Mouse (Mus musculus): Measurements from ENCODE around the gene Smagp. TPM values are rescaled to one million over a fixed set of nuclear protein-coding genes. Genes with fewer than 3 reads are reported as not detected.
A peak's percentile ranks its signal among the peaks of the same experiment; 100 is the strongest.

Smagp gene
- 3.7 and 4.1 TPM in 2 replicates for polyA plus RNA-seq (2014; fragmentation: Nextera tagmentation; extraction: Ambion mirVana)

- H3K9ac ChIP-seq (ENCODE audit: low read length) = peak within 1 kb of the TSS; percentile 20; the same call in 1 of the 2 replicates
- H3K9me3 ChIP-seq (ENCODE audit: control insufficient read depth, low read length) = no peaks in the 10 kb centered on the region
- H3K27me3 ChIP-seq (ENCODE audit: control insufficient read depth, insufficient read depth, low read length) = peaks cover 44% of the 10 kb centered on the region
- DNase-seq (ENCODE audit: low spot score) (peak; percentile 60), ATAC-seq (replicated peaks; ENCODE audit: low FRiP score) (no peak)
- WGBS = under 1% methylated on average over 71 of the region's 77 CpGs
- peaks cover 10% of the 10 kb centered on the region; the same call in 1 of the 2 replicates for H3K4me1 ChIP-seq (replicated peaks; ENCODE audit: control insufficient read depth, insufficient read depth, low read length)
- peak within 1 kb of the TSS; percentile 42 for H3K4me3 ChIP-seq (ENCODE audit: low read depth, low read length)
- H3K27ac ChIP-seq (ENCODE audit: low read depth, low read length) = no peak within 1 kb of the TSS
- H3K36me3 ChIP-seq (ENCODE audit: control insufficient read depth, insufficient read depth, low read length) = no peaks in the 10 kb centered on the region
- peak within 1 kb of the TSS; percentile 71 for H3K4me2 ChIP-seq (ENCODE audit: low read depth, low read length, severe bottlenecking)
These were observed at the start of gene Smagp for GRCm38 (mm10) chr15:100636700-100637501. Gene Smagp (minus strand): TSS chr15:100636940.

GRCm38 (mm10) chr15:100686434-100686833 lies 49.7 kb upstream of the Smagp start:
- DNase-seq (ENCODE audit: low spot score) (no peak), ATAC-seq (replicated peaks; ENCODE audit: low FRiP score) (no peak)
- 82% methylated on average over 6 of the region's 6 CpGs for WGBS
- Histone ChIP-seq H3K27me3 (ENCODE audit: control insufficient read depth, insufficient read depth, low read length) (no peaks in the 10 kb centered on the region), H3K9ac (ENCODE audit: low read length) (no peak overlapping the region), H3K36me3 (ENCODE audit: control insufficient read depth, insufficient read depth, low read length) (no peaks in the 10 kb centered on the region), H3K4me2 (ENCODE audit: low read depth, low read length, severe bottlenecking) (no peak overlapping the region), H3K4me3 (ENCODE audit: low read depth, low read length) (no peak overlapping the region), H3K27ac (ENCODE audit: low read depth, low read length) (no peak overlapping the region), H3K4me1 (replicated peaks; ENCODE audit: control insufficient read depth, insufficient read depth, low read length) (no peaks in the 10 kb centered on the region), H3K9me3 (ENCODE audit: control insufficient read depth, low read length) (peaks cover 7% of the 10 kb centered on the region; the same call in 1 of the 2 replicates)

GRCm38 (mm10) chr15:100685849-100686248 lies 49.1 kb upstream of the Smagp start:
- DNase-seq (ENCODE audit: low spot score) = no peak
- 90% methylated on average over 8 of the region's 8 CpGs for WGBS
- no peak overlapping the region for H3K27ac ChIP-seq (ENCODE audit: low read depth, low read length)

GRCm38 (mm10) chr15:100685255-100685654 lies 48.5 kb upstream of the Smagp start:
- H3K9me3 ChIP-seq (ENCODE audit: control insufficient read depth, low read length) = peaks cover under 1% of the 10 kb centered on the region; the same call in 1 of the 2 replicates
- DNase-seq (ENCODE audit: low spot score) (no peak), ATAC-seq (replicated peaks; ENCODE audit: low FRiP score) (no peak)
- no peaks in the 10 kb centered on the region for H3K27me3 ChIP-seq (ENCODE audit: control insufficient read depth, insufficient read depth, low read length)
- H3K27ac ChIP-seq (ENCODE audit: low read depth, low read length) = no peak overlapping the region
- no peak overlapping the region for H3K4me3 ChIP-seq (ENCODE audit: low read depth, low read length)
- 21% methylated on average over 13 of the region's 13 CpGs for WGBS
- no peaks in the 10 kb centered on the region for H3K36me3 ChIP-seq (ENCODE audit: control insufficient read depth, insufficient read depth, low read length)
- no peak overlapping the region for H3K4me2 ChIP-seq (ENCODE audit: low read depth, low read length, severe bottlenecking)
- no peak overlapping the region for H3K9ac ChIP-seq (ENCODE audit: low read length)
- no peaks in the 10 kb centered on the region for H3K4me1 ChIP-seq (replicated peaks; ENCODE audit: control insufficient read depth, insufficient read depth, low read length)

More at GRCm38 (mm10) chr15:100685849-100686248, 49.1 kb upstream of the Smagp start:
- Histone ChIP-seq H3K9me3 (ENCODE audit: control insufficient read depth, low read length) (peaks cover 6% of the 10 kb centered on the region; the same call in 1 of the 2 replicates), H3K36me3 (ENCODE audit: control insufficient read depth, insufficient read depth, low read length) (no peaks in the 10 kb centered on the region), H3K4me1 (replicated peaks; ENCODE audit: control insufficient read depth, insufficient read depth, low read length) (no peaks in the 10 kb centered on the region), H3K27me3 (ENCODE audit: control insufficient read depth, insufficient read depth, low read length) (no peaks in the 10 kb centered on the region), H3K4me3 (ENCODE audit: low read depth, low read length) (no peak overlapping the region), H3K4me2 (ENCODE audit: low read depth, low read length, severe bottlenecking) (no peak overlapping the region), H3K9ac (ENCODE audit: low read length) (no peak overlapping the region)
- no peak for ATAC-seq (replicated peaks; ENCODE audit: low FRiP score)

GRCm38 (mm10) chr15:100684450-100684849 lies 47.7 kb upstream of the Smagp start:
- H3K27ac ChIP-seq (ENCODE audit: low read depth, low read length) = no peak overlapping the region
- no peak overlapping the region for H3K9ac ChIP-seq (ENCODE audit: low read length)
- ATAC-seq (replicated peaks; ENCODE audit: low FRiP score) (no peak), DNase-seq (ENCODE audit: low spot score) (no peak)
- H3K9me3 ChIP-seq (ENCODE audit: control insufficient read depth, low read length) = no peaks in the 10 kb centered on the region
- H3K27me3 ChIP-seq (ENCODE audit: control insufficient read depth, insufficient read depth, low read length) = no peaks in the 10 kb centered on the region
- H3K4me2 ChIP-seq (ENCODE audit: low read depth, low read length, severe bottlenecking) = no peak overlapping the region
- WGBS = 69% methylated on average over 10 of the region's 10 CpGs
- no peaks in the 10 kb centered on the region for H3K4me1 ChIP-seq (replicated peaks; ENCODE audit: control insufficient read depth, insufficient read depth, low read length)
- no peak overlapping the region for H3K4me3 ChIP-seq (ENCODE audit: low read depth, low read length)
- no peaks in the 10 kb centered on the region for H3K36me3 ChIP-seq (ENCODE audit: control insufficient read depth, insufficient read depth, low read length)

- H3K36me3 ChIP-seq (ENCODE audit: control insufficient read depth, insufficient read depth, low read length) = no peaks in the 10 kb centered on the region
- H3K9ac ChIP-seq (ENCODE audit: low read length) = no peak overlapping the region
- no peak overlapping the region for H3K4me2 ChIP-seq (ENCODE audit: low read depth, low read length, severe bottlenecking)
- ATAC-seq (replicated peaks; ENCODE audit: low FRiP score) (no peak), DNase-seq (ENCODE audit: low spot score) (peak; percentile 88)
- no peak overlapping the region for H3K27ac ChIP-seq (ENCODE audit: low read depth, low read length)
- H3K4me3 ChIP-seq (ENCODE audit: low read depth, low read length) = no peak overlapping the region
- H3K27me3 ChIP-seq (ENCODE audit: control insufficient read depth, insufficient read depth, low read length) = no peaks in the 10 kb centered on the region
- H3K4me1 ChIP-seq (replicated peaks; ENCODE audit: control insufficient read depth, insufficient read depth, low read length) = no peaks in the 10 kb centered on the region
- 50% methylated on average over 2 of the region's 2 CpGs for WGBS
- H3K9me3 ChIP-seq (ENCODE audit: control insufficient read depth, low read length) = no peaks in the 10 kb centered on the region
These were observed 46.3 kb upstream of the Smagp start for GRCm38 (mm10) chr15:100683041-100683440.

GRCm38 (mm10) chr15:100681770-100682169 lies 45.0 kb upstream of the Smagp start:
- Histone ChIP-seq H3K4me1 (replicated peaks; ENCODE audit: control insufficient read depth, insufficient read depth, low read length) (no peaks in the 10 kb centered on the region), H3K9ac (ENCODE audit: low read length) (no peak overlapping the region), H3K4me3 (ENCODE audit: low read depth, low read length) (no peak overlapping the region), H3K27ac (ENCODE audit: low read depth, low read length) (no peak overlapping the region), H3K36me3 (ENCODE audit: control insufficient read depth, insufficient read depth, low read length) (no peaks in the 10 kb centered on the region), H3K27me3 (ENCODE audit: control insufficient read depth, insufficient read depth, low read length) (no peaks in the 10 kb centered on the region), H3K9me3 (ENCODE audit: control insufficient read depth, low read length) (no peaks in the 10 kb centered on the region), H3K4me2 (ENCODE audit: low read depth, low read length, severe bottlenecking) (no peak overlapping the region)
- DNase-seq (ENCODE audit: low spot score) = no peak
- ATAC-seq (replicated peaks; ENCODE audit: low FRiP score) = no peak
- 27% methylated on average over 7 of the region's 7 CpGs for WGBS

GRCm38 (mm10) chr15:100680381-100680780 lies 43.6 kb upstream of the Smagp start:
- Histone ChIP-seq H3K27ac (ENCODE audit: low read depth, low read length) (no peak overlapping the region), H3K4me3 (ENCODE audit: low read depth, low read length) (no peak overlapping the region), H3K27me3 (ENCODE audit: control insufficient read depth, insufficient read depth, low read length) (no peaks in the 10 kb centered on the region), H3K9me3 (ENCODE audit: control insufficient read depth, low read length) (no peaks in the 10 kb centered on the region), H3K36me3 (ENCODE audit: control insufficient read depth, insufficient read depth, low read length) (no peaks in the 10 kb centered on the region), H3K9ac (ENCODE audit: low read length) (no peak overlapping the region), H3K4me1 (replicated peaks; ENCODE audit: control insufficient read depth, insufficient read depth, low read length) (no peaks in the 10 kb centered on the region), H3K4me2 (ENCODE audit: low read depth, low read length, severe bottlenecking) (no peak overlapping the region)
- DNase-seq (ENCODE audit: low spot score) = no peak
- 71% methylated on average over 3 of the region's 3 CpGs for WGBS
- ATAC-seq (replicated peaks; ENCODE audit: low FRiP score) = no peak

GRCm38 (mm10) chr15:100679005-100679404 lies 42.3 kb upstream of the Smagp start:
- WGBS = 95% methylated on average over 14 of the region's 14 CpGs
- Histone ChIP-seq H3K9ac (ENCODE audit: low read length) (no peak overlapping the region), H3K9me3 (ENCODE audit: control insufficient read depth, low read length) (no peaks in the 10 kb centered on the region), H3K4me1 (replicated peaks; ENCODE audit: control insufficient read depth, insufficient read depth, low read length) (no peaks in the 10 kb centered on the region), H3K4me3 (ENCODE audit: low read depth, low read length) (no peak overlapping the region), H3K27me3 (ENCODE audit: control insufficient read depth, insufficient read depth, low read length) (no peaks in the 10 kb centered on the region), H3K4me2 (ENCODE audit: low read depth, low read length, severe bottlenecking) (no peak overlapping the region), H3K27ac (ENCODE audit: low read depth, low read length) (no peak overlapping the region), H3K36me3 (ENCODE audit: control insufficient read depth, insufficient read depth, low read length) (no peaks in the 10 kb centered on the region)
- ATAC-seq (replicated peaks; ENCODE audit: low FRiP score) (no peak), DNase-seq (ENCODE audit: low spot score) (no peak)
